Mouse (Mus musculus) embryonic facial prominence, embryonic 14.5 days (tissue): ENCODE measurements around the gene Shoc2. TPM values are rescaled to one million over a fixed set of nuclear protein-coding genes. Genes with fewer than 3 reads are reported as not detected.
A peak's percentile ranks its signal among the peaks of the same experiment; 100 is the strongest.

ENCODE experiments used
- ATAC-seq: fragments of 200-750 bp; cut with Nextera tagmentation; 2 replicates; pipeline ENCODE4 v1.8.0; 2017; ENCODE audit warnings: low read depth, moderate number of reproducible peaks, moderate TSS enrichment
- DNase-seq: peaks from one replicate; pipeline ENCODE4 v3.0.0-alpha.2; 2015; ENCODE audit warnings: low spot score
- H3K27ac ChIP-seq: fragments of 300-500 bp; sonication (generic); replicated peaks from 2 replicates; pipeline ENCODE4 v1.5.1; 2014; ENCODE audit warnings: low read depth, mild to moderate bottlenecking, low read length, moderate library complexity
- H3K27me3 ChIP-seq: fragments of 300-500 bp; sonication (generic); replicated peaks from 2 replicates; pipeline ENCODE4 v1.6.1; 2014; ENCODE audit warnings: low read length; ENCODE audit not compliant: control insufficient read depth, insufficient read depth
- H3K36me3 ChIP-seq: fragments of 300-500 bp; sonication (generic); 2 replicates; pipeline ENCODE4 v1.6.1; 2014; ENCODE audit warnings: low read length, mixed read lengths; ENCODE audit not compliant: control insufficient read depth, insufficient read depth
- H3K4me1 ChIP-seq: fragments of 300-500 bp; sonication (generic); 2 replicates; pipeline ENCODE4 v1.6.1; 2014; ENCODE audit warnings: antibody characterized with exemption, low read length; ENCODE audit not compliant: control insufficient read depth, insufficient read depth
- H3K4me2 ChIP-seq: fragments of 300-500 bp; sonication (generic); 2 replicates; pipeline ENCODE4 v1.6.1; 2014; ENCODE audit warnings: low read depth, mild to moderate bottlenecking, low read length, moderate library complexity, mixed read lengths
- H3K4me3 ChIP-seq: fragments of 300-500 bp; sonication (generic); 2 replicates; pipeline ENCODE4 v1.5.1; 2014; ENCODE audit warnings: low read depth, mild to moderate bottlenecking, low read length
- H3K9ac ChIP-seq: fragments of 300-500 bp; sonication (generic); 2 replicates; pipeline ENCODE4 v1.6.1; 2014; ENCODE audit warnings: low read depth, mild to moderate bottlenecking, low read length, moderate library complexity, mixed read lengths
- H3K9me3 ChIP-seq: fragments of 300-500 bp; sonication (generic); 2 replicates; pipeline ENCODE4 v1.6.1; 2016; ENCODE audit warnings: low read length; ENCODE audit not compliant: control insufficient read depth
- WGBS: fragments of 180-500 bp; shearing (Covaris S2); extraction: QIAGEN DNeasy Blood & Tissue Kit; methylation state at CpG from one replicate; pipeline ENCODE4 v1.1.7; 2014; 5-methylcytosine and 5-hydroxymethylcytosine counted together
- polyA plus RNA-seq: library from polyadenylated mRNA; unstranded; fragments of >200 nt; fragmentation: Nextera tagmentation; extraction: Ambion mirVana; gene quantifications from 2 replicates; pipeline ENCODE4 v1.2.1, GENCODE M21; 2014

Shoc2 gene
- polyA plus RNA-seq, 1 experiment from 2014 or later = 48.1 TPM

DNA sequence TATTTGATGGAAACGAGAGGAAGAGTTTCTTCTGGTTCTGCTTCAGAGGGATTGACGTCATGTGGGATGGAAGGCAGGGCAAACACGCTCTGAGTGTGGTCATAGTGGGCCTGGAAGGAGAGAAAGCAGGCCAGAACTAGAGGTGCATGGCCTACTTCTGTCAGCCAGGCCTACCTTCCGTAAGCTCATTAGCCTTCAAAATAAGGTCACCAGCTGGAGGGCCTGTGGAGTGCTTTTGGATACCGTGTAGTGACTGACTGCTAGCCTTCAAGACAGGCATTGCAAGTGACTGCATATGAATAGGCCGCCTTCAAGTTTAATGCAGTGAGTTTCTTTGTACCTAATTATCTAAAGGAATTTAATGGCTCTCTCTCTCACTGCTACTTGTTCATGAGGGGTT, 91.0 kb downstream of the Shoc2 start:
- Histone ChIP-seq H3K9me3 (no peaks in the 10 kb centered on the region), H3K4me3 (no peak overlapping the region), H3K27ac (no peak overlapping the region), H3K4me2 (no peak overlapping the region), H3K27me3 (no peaks in the 10 kb centered on the region), H3K4me1 (no peaks in the 10 kb centered on the region), H3K36me3 (peaks cover 30% of the 10 kb centered on the region), H3K9ac (no peak overlapping the region)
- ATAC-seq (no peak), DNase-seq (peak; percentile 14)
- 94% methylated on average over 6 of the region's 6 CpGs for WGBS

DNA sequence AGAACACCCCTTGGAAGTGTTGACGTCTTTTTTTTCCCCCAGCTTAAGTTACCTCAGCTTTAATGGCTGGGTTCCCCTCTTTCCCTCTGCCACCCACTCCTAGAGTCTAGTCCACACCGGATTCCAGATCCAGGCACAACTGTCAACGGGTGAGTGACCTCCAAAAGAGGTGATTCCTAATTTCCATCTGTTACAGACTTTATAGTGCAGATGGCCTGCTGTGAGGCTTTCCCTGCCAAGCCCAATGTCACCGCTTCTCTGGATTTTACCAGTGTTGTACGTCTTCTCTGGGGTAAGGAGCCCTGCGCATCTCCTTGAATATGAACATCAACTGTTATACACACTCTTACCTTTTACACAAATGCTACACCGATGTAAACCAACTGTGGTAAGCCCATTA, 95.3 kb downstream of the Shoc2 start:
- no peak overlapping the region for H3K4me2 ChIP-seq
- DNase-seq (no peak), ATAC-seq (no peak)
- 83% methylated on average over 7 of the region's 7 CpGs for WGBS
- H3K27ac ChIP-seq = no peak overlapping the region
- 0 out of 2 replicates have a peak, but pooled peaks cover 7% of the 10 kb centered on the region for H3K27me3 ChIP-seq
- no peak overlapping the region for H3K4me3 ChIP-seq
- no peaks in the 10 kb centered on the region for H3K9me3 ChIP-seq
- H3K36me3 ChIP-seq = peaks cover 11% of the 10 kb centered on the region; the same call in 1 of the 2 replicates
- no peak overlapping the region for H3K9ac ChIP-seq
- no peaks in the 10 kb centered on the region for H3K4me1 ChIP-seq

DNA sequence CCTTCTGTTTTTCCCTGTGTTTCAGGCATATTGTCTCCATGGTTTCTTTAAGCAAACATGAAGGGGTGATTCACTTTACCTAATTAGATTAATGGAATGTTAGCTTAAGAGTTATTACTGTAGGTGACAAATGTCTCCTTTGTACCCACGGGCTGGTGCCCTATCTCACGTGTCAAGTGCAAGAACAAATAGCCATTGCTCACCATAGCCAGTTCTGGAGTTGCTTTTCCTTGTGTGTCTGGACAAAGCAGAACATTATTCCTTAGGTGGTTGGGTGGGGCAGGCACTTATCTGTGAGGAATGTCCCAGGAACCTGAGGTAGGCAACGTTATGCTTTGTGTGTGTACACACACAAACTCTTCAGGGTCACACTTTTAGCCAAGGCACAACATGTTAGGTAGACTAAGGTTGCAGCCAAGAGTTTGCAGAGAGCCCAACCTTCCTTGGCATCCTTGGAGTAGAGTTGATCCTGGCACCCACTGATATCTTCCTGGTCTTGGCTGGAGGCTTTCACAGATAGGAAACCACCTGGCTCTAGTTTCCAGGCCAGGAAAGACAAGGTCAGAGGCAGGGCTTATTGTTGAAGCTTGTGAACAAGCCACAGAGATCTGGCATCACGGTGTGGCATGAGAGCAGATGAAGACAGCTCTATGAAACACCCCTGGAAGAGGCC, 96.4 kb downstream of the Shoc2 start:
- ATAC-seq (no peak), DNase-seq (no peak)
- Histone ChIP-seq H3K27ac (no peak overlapping the region), H3K36me3 (peaks cover 6% of the 10 kb centered on the region; the same call in 1 of the 2 replicates), H3K4me2 (no peak overlapping the region), H3K4me3 (no peak overlapping the region), H3K27me3 (peaks cover 11% of the 10 kb centered on the region), H3K4me1 (peaks cover 2% of the 10 kb centered on the region; the same call in 1 of the 2 replicates), H3K9me3 (no peaks in the 10 kb centered on the region), H3K9ac (no peak overlapping the region)
- WGBS = 61% methylated on average over 4 of the region's 4 CpGs

DNA sequence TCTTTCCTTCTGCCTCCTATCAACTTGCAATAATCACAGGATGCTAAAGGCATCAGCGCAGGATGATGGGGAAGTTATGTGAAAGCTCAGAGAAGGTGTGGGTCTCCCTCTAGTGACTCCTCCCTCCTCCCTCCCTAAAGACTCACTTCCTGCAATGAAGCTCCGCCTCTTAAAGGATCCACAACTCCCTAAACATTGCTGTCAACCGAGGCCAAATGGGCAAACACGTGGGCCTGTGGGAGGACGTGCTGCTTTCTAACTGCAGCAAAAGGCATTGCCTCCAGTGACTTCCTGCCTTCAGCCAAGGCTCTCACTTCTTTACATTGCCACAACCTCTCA, 96.9 kb downstream of the Shoc2 start:
- DNase-seq (no peak), ATAC-seq (no peak)
- Histone ChIP-seq H3K36me3 (0 out of 2 replicates have a peak, but pooled peaks cover under 1% of the 10 kb centered on the region), H3K27me3 (peaks cover 16% of the 10 kb centered on the region), H3K9ac (no peak overlapping the region), H3K4me1 (peaks cover 6% of the 10 kb centered on the region), H3K9me3 (no peaks in the 10 kb centered on the region), H3K4me2 (no peak overlapping the region), H3K27ac (no peak overlapping the region), H3K4me3 (no peak overlapping the region)
- WGBS = 30% methylated on average over 5 of the region's 5 CpGs

DNA sequence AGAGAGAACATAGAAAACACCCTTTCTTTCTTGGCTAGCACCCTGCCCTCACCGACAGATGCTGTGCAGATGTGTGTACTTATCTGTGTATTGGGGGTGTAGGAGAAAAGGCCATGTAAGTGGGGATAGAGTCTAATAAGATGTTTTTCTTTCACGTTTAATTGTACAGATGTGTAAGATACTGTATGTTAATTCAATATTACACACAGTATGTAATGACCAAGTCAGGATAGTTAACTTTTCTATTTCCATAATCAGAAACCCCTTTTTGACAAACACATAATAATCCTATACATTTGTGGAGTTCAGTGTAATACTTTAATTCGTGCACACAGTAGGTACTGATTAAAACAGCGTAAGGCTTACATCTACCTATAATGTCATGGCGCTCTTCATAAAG, 99.7 kb downstream of the Shoc2 start, which contains the start of gene Adra2a:
Adra2a (plus strand) TSS at position 301 of the 400 bp plus-strand sequence.
- Histone ChIP-seq H3K4me3 (peak within 1 kb of the TSS; percentile 54), H3K4me2 (peak within 1 kb of the TSS; percentile 99), H3K27ac (no peak within 1 kb of the TSS), H3K27me3 (peaks cover 45% of the 10 kb centered on the region), H3K9me3 (no peaks in the 10 kb centered on the region), H3K4me1 (peaks cover 27% of the 10 kb centered on the region), H3K36me3 (no peaks in the 10 kb centered on the region), H3K9ac (peak within 1 kb of the TSS; percentile 60)
- DNase-seq = no peak
- no peak for ATAC-seq
- WGBS = 72% methylated on average over 5 of the region's 5 CpGs

DNA sequence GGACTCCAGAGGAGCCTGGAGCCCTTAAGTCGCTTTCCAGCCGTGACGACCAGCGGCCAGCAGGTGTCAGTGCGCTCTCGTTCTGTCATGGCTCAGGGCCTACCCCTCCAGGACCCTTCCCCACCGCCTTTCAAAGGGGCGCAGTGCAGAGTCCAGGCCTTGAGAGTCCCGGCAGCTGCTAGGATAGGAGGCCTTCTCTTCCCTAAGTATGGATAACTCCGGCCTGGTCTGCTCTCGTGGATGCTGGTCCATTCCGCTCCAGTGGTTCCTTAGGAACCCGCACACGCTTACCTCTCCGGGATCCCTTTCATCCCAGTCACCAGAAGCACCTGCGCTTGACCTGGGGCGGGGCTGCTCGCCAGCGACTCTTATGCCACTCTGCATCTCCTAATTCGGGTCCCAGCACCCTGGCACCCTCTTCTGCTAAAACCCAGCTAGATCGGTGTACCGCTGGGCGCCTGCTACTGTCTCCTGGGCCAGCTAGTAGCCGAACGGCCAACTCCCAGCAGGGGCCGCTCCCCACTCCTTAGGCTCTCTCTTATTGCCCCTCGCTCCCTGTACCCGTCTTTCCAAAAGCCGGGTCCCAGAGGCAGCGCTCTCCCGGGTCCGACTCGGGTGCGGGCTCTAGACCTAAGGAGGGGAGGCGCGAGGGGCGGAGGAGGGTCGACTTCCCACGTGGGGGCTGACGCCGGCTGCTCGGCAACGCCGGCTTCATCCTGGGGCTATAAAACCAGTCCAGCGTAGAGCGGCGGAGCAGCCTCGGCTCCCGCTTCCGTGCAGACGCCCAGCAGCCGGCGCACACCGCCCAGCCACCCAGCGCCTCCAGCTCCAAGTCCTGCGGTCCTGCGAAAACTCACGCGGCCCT, 100.6 kb downstream of the Shoc2 start:
- 1% methylated on average over 36 of the region's 59 CpGs for WGBS
- Histone ChIP-seq H3K9me3 (no peaks in the 10 kb centered on the region), H3K4me3 (peak overlapping the region; percentile 54), H3K27ac (no peak overlapping the region), H3K9ac (peak overlapping the region; percentile 60), H3K36me3 (no peaks in the 10 kb centered on the region), H3K4me2 (peak overlapping the region; percentile 99), H3K4me1 (peaks cover 27% of the 10 kb centered on the region), H3K27me3 (peaks cover 54% of the 10 kb centered on the region)
- DNase-seq (peak; percentile 88), ATAC-seq (peak; percentile 86)

DNA sequence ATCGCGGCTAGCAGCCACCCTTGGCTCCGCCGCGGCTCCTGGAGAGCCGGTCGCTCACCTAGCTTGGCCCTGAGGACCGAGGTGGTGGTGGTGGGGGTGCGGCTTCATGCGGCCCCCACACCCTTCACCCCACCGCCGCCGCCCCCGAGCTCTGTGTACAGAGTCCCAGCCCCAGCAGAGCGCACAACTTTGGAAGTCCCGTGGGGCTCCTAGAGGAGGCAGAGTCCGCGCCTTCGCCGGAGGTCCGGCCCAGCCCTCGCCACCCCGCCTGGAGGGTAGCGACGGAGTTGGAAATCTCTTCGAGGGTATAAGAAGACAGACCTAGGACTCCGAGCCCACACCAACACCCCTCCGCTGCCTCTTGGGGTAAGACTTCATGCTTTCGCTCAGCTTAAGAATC, 101.3 kb downstream of the Shoc2 start:
- ATAC-seq (peak; percentile 3; the same call in 1 of the 2 replicates), DNase-seq (no peak)
- Histone ChIP-seq H3K4me3 (peak overlapping the region; percentile 54), H3K4me2 (peak overlapping the region; percentile 99), H3K9me3 (no peaks in the 10 kb centered on the region), H3K27ac (no peak overlapping the region; the same call in 1 of the 2 replicates), H3K27me3 (peaks cover 59% of the 10 kb centered on the region), H3K9ac (peak overlapping the region; percentile 60), H3K4me1 (peaks cover 27% of the 10 kb centered on the region), H3K36me3 (no peaks in the 10 kb centered on the region)
- WGBS = under 1% methylated on average over 16 of the region's 29 CpGs

DNA sequence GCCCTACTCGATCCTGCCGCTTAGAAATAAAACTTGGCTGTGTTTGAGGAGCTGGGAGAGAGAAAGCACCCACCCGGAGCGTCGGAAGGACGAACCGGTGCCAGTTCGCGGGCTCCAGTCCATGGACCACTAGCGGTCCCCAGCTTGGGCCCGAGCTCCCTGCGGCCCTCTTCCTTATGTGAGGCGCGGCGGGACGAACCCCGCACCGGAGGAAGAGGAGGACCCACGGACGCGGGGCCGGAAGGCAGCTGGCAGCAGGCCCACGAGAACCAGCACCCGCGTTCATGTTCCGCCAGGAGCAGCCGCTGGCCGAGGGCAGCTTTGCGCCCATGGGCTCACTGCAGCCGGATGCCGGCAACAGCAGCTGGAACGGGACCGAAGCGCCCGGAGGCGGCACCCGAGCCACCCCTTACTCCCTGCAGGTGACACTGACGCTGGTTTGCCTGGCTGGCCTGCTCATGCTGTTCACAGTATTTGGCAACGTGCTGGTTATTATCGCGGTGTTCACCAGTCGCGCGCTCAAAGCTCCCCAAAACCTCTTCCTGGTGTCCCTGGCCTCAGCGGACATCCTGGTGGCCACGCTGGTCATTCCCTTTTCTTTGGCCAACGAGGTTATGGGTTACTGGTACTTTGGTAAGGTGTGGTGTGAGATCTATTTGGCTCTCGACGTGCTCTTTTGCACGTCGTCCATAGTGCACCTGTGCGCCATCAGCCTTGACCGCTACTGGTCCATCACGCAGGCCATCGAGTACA, 102.0 kb downstream of the Shoc2 start:
- no peak for ATAC-seq
- peaks cover 27% of the 10 kb centered on the region for H3K4me1 ChIP-seq
- no peaks in the 10 kb centered on the region for H3K36me3 ChIP-seq
- peak overlapping the region; percentile 60 for H3K9ac ChIP-seq
- no peak for DNase-seq
- peak overlapping the region; percentile 54 for H3K4me3 ChIP-seq
- WGBS = 3% methylated on average over 27 of the region's 55 CpGs
- no peak overlapping the region for H3K27ac ChIP-seq
- H3K27me3 ChIP-seq = peaks cover 59% of the 10 kb centered on the region
- H3K4me2 ChIP-seq = peak overlapping the region; percentile 99
- no peaks in the 10 kb centered on the region for H3K9me3 ChIP-seq
